Comparison of ENCODE assay signal across 8 mouse cellular contexts in genomic region chr4:133804401-133805263, GRCm38 (mm10). TPM values are rescaled to one million over a fixed set of nuclear protein-coding genes. Genes with fewer than 3 reads are reported as not detected.
DNase-seq lines count a peak whose midpoint lies in the region.

No protein-coding gene starts in this region.

- DNase-seq in gastrocnemius, postnatal 25 days, result peak; percentile 17
- no peak for DNase-seq in gastrocnemius, postnatal 14 days
- peak; percentile 47 for DNase-seq in ZHBTc4 (ENCODE audit: low read depth, low spot score)
- DNase-seq in lung, postnatal 14 days, result peak; percentile 26
- peak; percentile 91 for DNase-seq in spleen, postnatal 36 days (ENCODE audit: low spot score in 2 of 2)
- DNase-seq in left cerebral cortex, postnatal 4 days, result no peak
- DNase-seq in yolk sac, embryonic 10.5 days (ENCODE audit: low spot score), result no peak
- no peak for DNase-seq in layer of hippocampus, adult 18-20 months (ENCODE audit: low spot score in 2 of 2)

- intact Hi-C loops in gastrocnemius, postnatal 14 days (cut with DNase I; ENCODE audit: low total_unique reads), result no loop called here
- intact Hi-C loops in left cerebral cortex, postnatal 4 days (cut with DNase I), result no loop called here

RNA-seq across cellular contexts. Expression of gene Arid1a, which starts 48.1 kb away (rescaled TPM):
- 10 to 100 TPM; 19.6 to 21.7 TPM for total RNA-seq in gastrocnemius, postnatal 25 days (2021)
- total RNA-seq in gastrocnemius, postnatal 14 days (2021), result 10 to 100 TPM; 22.3 to 27.3 TPM
- total RNA-seq in left cerebral cortex, postnatal 4 days (2021), result 100 to 1,000 TPM; 114 to 121 TPM
- total RNA-seq in layer of hippocampus, adult 18-20 months (2021), result 10 to 100 TPM; 81.2 to 83.2 TPM

Comparison
In these comparisons a context has a peak if more than half of its experiments do, and no peak if none do; other contexts are left out.
1. DNase-seq: peak in gastrocnemius, postnatal 25 days (single experiment), ZHBTc4 (single experiment), lung, postnatal 14 days (single experiment) and spleen, postnatal 36 days (2 of 2); none in gastrocnemius, postnatal 14 days (single experiment), left cerebral cortex, postnatal 4 days (single experiment), yolk sac, embryonic 10.5 days (single experiment) and layer of hippocampus, adult 18-20 months (0 of 2).